Mouse (Mus musculus) megakaryocyte, adult 5-6 weeks (primary cell): ENCODE data around the gene Sdha. TPM values are rescaled to one million over a fixed set of nuclear protein-coding genes. Genes with fewer than 3 reads are reported as not detected.

Experiments
- ATAC-seq: 2 replicates; pipeline ENCODE4 v1.8.0; 2016; ENCODE audit warnings: mild to moderate bottlenecking, inconsistent platforms; ENCODE audit not compliant: poor library complexity, severe bottlenecking
- total RNA-seq, 2 experiments: library from RNA; stranded (forward) in 1 of 2; stranded (reverse) in 1 of 2; fragments of 153-499, 151-499 nt in 1 of 2; fragments of 221-1000, 200-1000 nt in 1 of 2; gene quantifications; 2 replicates each; pipeline versions ENCODE4 v1.2.3 to v1.2.4; 2015 to 2017

The Sdha gene
- total RNA-seq, 2 experiments from 2014 or later = 141 to 165 TPM

DNA sequence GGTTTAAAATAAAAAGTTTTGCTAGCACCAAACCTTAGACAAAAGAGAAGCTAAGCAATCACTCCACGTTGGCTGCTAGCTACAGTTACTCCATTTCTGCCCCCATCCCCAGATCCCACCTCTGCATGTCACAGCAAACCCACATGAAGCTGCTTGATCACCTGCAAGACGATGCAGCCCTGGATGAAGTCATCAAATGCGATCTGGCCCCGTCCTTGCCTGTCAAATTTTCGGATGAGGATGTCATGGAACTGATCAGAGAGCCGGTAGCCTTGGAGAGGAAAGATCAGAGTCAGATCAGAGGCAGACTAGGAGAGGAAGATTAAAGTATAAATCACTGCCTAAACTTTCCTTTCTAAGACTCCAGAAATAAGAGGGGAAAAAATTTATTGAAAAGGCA, 44.7 kb downstream of the Sdha start:
- no peak for ATAC-seq

DNA sequence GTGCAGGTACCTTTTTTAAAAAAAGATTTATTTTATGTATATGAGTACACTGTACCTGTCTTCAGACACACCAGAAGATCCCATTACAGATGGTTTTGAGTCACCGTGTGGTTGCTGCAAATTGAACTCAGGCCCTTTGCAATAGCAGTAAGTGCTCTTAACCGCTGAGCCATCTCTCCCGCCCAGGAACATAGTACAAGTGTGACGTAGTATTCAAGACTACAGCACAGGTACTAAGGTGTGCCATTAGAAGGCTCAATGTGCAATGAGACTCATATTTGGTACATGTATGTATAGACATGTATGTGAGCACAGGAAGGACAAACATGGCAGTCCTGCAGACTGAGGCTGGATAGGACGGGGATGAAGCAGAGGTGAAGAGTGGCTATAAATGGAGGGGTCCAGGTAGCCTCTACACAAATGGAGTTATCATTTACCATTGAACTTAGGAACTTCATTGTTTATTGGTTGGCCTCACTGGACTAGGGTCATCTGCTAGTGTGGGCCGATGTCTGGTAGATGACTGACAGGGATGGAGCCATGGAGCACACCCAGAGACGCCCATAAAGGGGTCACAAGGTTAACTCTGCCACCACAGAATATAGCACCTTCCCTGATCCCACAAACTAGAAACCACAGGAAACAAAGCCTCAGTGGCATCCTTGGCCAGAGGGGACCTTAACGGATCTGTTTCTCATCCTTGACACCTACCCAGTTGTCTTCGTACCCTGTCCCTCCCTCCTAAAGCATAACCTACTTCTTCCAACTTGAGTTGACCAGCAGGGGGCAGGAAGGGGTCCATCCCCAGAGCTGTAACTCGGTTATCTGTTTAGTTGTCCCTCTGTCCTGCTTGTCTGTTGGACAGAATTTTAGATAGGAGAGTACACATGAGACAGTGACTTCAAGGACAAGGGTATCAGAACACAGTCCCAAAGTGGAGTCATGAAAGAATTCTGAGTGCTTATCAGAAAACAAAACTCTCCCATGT, 47.7 kb downstream of the Sdha start:
- ATAC-seq = no peak

DNA sequence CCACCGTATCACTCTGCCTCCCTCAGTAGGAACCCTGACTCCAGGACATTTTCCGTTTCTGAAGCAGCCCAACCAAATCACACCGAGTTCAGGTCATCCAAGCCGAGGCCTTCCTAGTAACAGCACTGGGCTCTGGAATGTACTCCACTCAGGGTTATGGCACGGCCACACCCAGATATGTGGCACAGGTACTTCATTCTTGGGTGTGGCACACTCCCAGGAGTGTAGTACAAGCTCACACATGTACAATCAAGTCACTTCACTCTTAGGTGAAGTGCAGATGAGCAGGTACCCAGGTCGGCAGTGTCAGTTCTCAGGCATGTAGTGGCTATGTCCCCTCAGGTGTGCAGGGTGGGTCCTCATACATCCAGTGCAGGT, 48.5 kb downstream of the Sdha start:
- 0 out of 2 replicates have a peak, but pooled peaks have one; percentile 6 for ATAC-seq

DNA sequence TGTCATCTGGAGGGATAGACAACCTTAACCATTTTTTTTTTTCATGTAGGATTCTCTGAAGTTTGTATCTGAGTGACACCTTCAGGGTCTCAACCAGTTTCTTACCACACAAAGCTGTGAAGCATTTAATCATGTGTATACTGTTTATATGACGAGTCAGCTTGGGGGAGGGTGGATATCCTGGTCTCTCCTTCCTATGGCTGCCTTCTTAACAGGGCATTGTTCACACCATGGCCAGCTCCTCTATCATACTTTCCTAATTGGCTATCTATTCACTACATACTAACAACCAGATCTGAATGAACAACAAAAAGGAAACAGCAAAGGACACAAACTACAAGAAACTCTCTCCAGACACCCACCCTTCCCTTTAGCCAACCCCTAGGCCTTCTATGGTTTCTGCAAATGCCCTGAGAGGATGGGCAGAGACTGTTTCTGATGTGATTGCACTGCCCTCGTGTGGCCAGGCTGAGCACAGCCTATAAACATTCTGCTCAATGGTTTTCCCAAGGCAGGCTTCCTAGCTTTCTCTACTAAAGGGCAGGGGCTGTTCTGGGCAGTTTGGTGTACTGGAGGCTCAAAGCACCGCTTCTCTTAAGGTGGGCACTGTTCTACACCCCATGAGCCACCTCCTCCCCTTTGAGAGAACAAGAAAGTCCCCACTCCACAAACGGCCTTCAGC, 49.0 kb downstream of the Sdha start:
- peak; percentile 94 for ATAC-seq

DNA sequence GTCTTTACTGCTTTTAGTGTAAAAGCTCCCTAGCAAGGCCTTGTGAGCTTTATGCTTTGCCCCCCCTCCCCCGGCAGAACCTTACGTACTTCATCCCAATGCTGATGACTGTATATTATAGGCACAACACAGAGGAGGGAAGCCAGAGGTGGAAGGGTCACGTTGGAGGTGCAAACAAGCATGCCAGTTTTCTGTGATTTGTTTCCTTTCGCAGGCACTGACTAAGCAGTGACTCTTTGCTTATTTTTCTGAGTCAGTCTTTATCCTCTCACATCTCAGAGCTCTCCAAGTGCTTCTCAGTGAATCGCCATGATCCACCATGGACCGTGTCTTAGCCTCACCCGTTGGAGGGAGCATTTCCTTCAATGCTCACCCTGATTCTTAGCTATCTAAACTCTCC, 53.7 kb downstream of the Sdha start:
- no peak for ATAC-seq

DNA sequence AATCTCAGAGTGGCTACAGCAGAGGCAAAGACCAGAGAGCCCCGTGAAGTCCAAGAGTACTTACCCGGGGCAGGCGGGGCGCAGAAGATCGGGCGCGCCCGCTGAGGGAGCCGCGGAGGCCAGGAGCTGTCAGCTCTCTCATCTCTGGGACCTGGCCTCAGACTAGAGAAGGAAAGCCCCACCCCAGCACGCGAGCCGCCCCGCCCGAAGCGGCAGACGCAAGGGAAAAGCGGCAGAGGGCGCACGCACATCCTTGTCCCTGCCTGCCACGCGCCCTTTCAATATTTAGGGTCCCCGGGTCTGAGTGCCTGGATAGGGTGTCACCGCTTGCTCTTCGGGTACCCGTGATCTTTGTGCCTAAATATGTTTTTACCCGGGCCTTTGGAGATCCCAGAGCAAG, 57.9 kb downstream of the Sdha start, which contains the start of gene Ahrr:
Gene Ahrr (minus strand): TSS at position 165 of the 400 bp plus-strand sequence.
- ATAC-seq = peak; percentile 66

DNA sequence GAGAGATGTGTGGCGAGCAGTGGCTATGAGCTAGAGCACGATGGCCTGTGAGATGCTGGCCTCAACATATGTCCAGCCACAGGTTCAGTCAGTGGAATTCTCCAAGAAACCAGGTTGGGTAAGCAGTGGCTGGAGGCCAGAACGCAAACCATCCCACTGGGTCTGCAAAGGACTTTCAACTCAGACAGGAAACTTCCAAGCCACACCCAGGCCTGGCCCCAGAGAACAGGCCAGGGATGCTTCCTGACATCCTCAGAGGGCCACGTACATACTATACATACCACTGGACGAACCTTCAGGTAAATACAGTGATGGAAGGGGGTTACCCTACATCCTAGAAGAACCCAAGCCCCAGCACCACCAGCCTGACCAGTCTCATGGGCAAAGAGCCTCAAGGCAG, 60.4 kb downstream of the Sdha start:
- no peak for ATAC-seq

DNA sequence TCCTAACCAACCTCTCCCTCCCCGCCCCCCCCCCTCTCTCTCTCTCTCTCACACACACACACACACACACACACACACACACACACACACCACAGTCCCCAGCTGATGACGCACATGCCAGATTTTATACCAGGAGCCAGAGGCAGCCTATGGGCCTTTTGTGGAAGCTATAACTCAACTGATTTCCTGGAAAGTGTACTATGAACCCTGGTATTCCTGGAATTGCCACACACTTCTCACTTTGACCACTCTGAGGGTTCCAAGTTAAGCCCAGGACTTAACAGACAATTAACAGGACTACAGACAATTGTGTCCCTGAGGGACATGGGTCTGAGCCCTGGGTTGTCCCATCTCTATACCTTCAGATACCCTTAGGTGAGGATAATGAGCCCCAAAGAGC, 67.8 kb downstream of the Sdha start:
- no peak for ATAC-seq

DNA sequence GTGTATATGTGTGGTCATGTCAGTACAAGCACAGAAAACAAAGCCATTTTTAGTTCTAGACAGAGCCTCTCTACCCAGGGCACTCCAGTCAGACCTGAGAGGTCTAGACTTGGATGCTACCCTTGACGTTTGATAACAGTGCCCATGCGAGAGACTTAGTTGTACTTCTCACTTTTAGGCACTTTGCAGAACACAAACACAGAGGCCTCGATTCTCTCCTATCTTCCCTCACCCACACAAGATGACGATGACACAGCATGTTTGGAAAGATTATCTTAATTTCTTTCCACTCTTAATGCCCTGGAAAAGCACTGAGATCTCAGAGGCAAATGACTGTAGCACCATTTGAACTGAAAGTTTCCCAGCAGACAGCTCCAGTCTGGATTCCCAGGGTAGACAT, 74.4 kb downstream of the Sdha start:
- ATAC-seq = no peak

Other genes with a start within 250 kb of the Sdha start
- gene Slc9a3, start 228.8 kb downstream of the Sdha start, total RNA-seq (2015) = not detected in 2 replicates
- gene Slc9a3, start 228.8 kb downstream of the Sdha start, total RNA-seq (2017) = not detected in 2 replicates
- 29.4 and 36.1 TPM in 2 replicates for gene Exoc3, start 141.5 kb downstream of the Sdha start, total RNA-seq (2015)
- 51.0 and 52.6 TPM in 2 replicates for gene Exoc3, start 141.5 kb downstream of the Sdha start, total RNA-seq (2017)
- gene Ahrr, start 57.9 kb downstream of the Sdha start, total RNA-seq (2015) = 0.29 and 1.3 TPM in 2 replicates
- gene Ahrr, start 57.9 kb downstream of the Sdha start, total RNA-seq (2017) = 1.1 TPM in 2 replicates
- 135 and 141 TPM in 2 replicates for gene Pdcd6, start 32.7 kb downstream of the Sdha start, total RNA-seq (2015)
- gene Pdcd6, start 32.7 kb downstream of the Sdha start, total RNA-seq (2017) = 92.4 and 99.5 TPM in 2 replicates
- 18.8 and 26.5 TPM in 2 replicates for gene Ccdc127, start within 50 bp of the Sdha start, total RNA-seq (2015)
- gene Ccdc127, start within 50 bp of the Sdha start, total RNA-seq (2017) = 30.9 and 54.1 TPM in 2 replicates
- gene Lrrc14b, start 13.7 kb upstream of the Sdha start, total RNA-seq (2015) = not detected in 2 replicates
- not detected in 2 replicates for gene Lrrc14b, start 13.7 kb upstream of the Sdha start, total RNA-seq (2017)
- 1.5 and 2.6 TPM in 2 replicates for gene Zfp72, start 40.6 kb upstream of the Sdha start, total RNA-seq (2015)
- 0.53 and 1.7 TPM in 2 replicates for gene Zfp72, start 40.6 kb upstream of the Sdha start, total RNA-seq (2017)
- 154 and 174 TPM in 2 replicates for gene Ftl1-ps1, start 49.4 kb upstream of the Sdha start, total RNA-seq (2015)
- 32.7 and 33.9 TPM in 2 replicates for gene Ftl1-ps1, start 49.4 kb upstream of the Sdha start, total RNA-seq (2017)
- 21.2 and 28.7 TPM in 2 replicates for gene Zfp825, start 143.7 kb upstream of the Sdha start, total RNA-seq (2015)
- gene Zfp825, start 143.7 kb upstream of the Sdha start, total RNA-seq (2017) = 8.4 and 12.4 TPM in 2 replicates